Mouse (Mus musculus): ENCODE measurements around the gene Map2. TPM values are rescaled to one million over a fixed set of nuclear protein-coding genes. Genes with fewer than 3 reads are reported as not detected.

Map2 gene
- total and polyA plus RNA-seq, 3 experiments = not detected

GRCm38 (mm10) chr1:66228205-66228604, 53.1 kb downstream of the Map2 start:
- H3K9me3 ChIP-seq (replicated peaks; ENCODE audit: insufficient read depth, low read length) = no peaks in the 10 kb centered on the region
- DNase-seq (ENCODE audit: low read depth, low spot score) = no peak

GRCm38 (mm10) chr1:66230345-66230744, 55.3 kb downstream of the Map2 start:
- Histone ChIP-seq H3K27me3 (ENCODE audit: control insufficient read depth in 1 of 2, insufficient read depth in 2 of 2, low read length in 2 of 2) (no peaks in the 10 kb centered on the region), H3K9ac (ENCODE audit: control insufficient read depth, low read depth, low read length, poor library complexity, severe bottlenecking) (no peak overlapping the region), H3K9me3 (replicated peaks; ENCODE audit: insufficient read depth, low read length) (no peaks in the 10 kb centered on the region), H3K27ac (ENCODE audit: control insufficient read depth, low read depth, low read length) (no peak overlapping the region), H3K4me1 (ENCODE audit: control insufficient read depth in 1 of 2, insufficient read depth in 2 of 2, low read length in 2 of 2) (no peaks in the 10 kb centered on the region), H3K4me3 (ENCODE audit: control insufficient read depth in 1 of 2, insufficient read depth in 1 of 2, low read depth in 2 of 2, low read length in 2 of 2) (no peak overlapping the region), H3K79me2 (ENCODE audit: control insufficient read depth, insufficient read depth, low read length, poor library complexity) (no peaks in the 10 kb centered on the region), H3K36me3 (ENCODE audit: control insufficient read depth in 1 of 2, insufficient read depth in 2 of 2, low read length in 2 of 2) (no peaks in the 10 kb centered on the region)
- TF ChIP-seq ETS1 (IDR thresholded peaks at IDR 0.05; ENCODE audit: low read depth, low read length) (no peak), POLR2AphosphoS2 (IDR thresholded peaks at IDR 0.05; ENCODE audit: low read length) (no peak), ZNF384 (IDR thresholded peaks at IDR 0.05; ENCODE audit: low read depth, low read length) (no peak), SMC3 (IDR thresholded peaks at IDR 0.05; ENCODE audit: low read depth, low read length) (no peak), HCFC1 (IDR thresholded peaks at IDR 0.05; ENCODE audit: low read depth, low read length) (no peak), GATA1 (IDR thresholded peaks at IDR 0.05; ENCODE audit: low read depth, low read length) (no peak), RAD21 (IDR thresholded peaks at IDR 0.05; ENCODE audit: low read depth, low read length) (no peak), ZMIZ1 (IDR thresholded peaks at IDR 0.05; ENCODE audit: low read depth, low read length) (no peak), USF1 (IDR thresholded peaks at IDR 0.05; ENCODE audit: low read depth, low read length) (no peak), TAL1 (IDR thresholded peaks at IDR 0.05; ENCODE audit: low read length) (no peak), CTCF (IDR thresholded peaks at IDR 0.05 in 2 of 3, conservative IDR thresholded peaks at IDR 0.05 in 1 of 3; ENCODE audit: control insufficient read depth in 1 of 3, insufficient read depth in 1 of 3, low read depth in 2 of 3, low read length in 3 of 3, poor library complexity in 1 of 3, severe bottlenecking in 1 of 3) (no peak), KAT2A (conservative IDR thresholded peaks at IDR 0.05; ENCODE audit: low read depth, low read length) (no peak), E2F4 (IDR thresholded peaks at IDR 0.05; ENCODE audit: borderline replicate concordance, low read depth, low read length) (no peak), MYC (IDR thresholded peaks at IDR 0.05; ENCODE audit: low read depth, low read length) (no peak), USF2 (IDR thresholded peaks at IDR 0.05; ENCODE audit: borderline replicate concordance in 1 of 2, insufficient read depth in 1 of 2, low read depth in 1 of 2, low read length in 2 of 2) (no peak), MXI1 (IDR thresholded peaks at IDR 0.05; ENCODE audit: low read depth, low read length) (no peak), NRF1 (IDR thresholded peaks at IDR 0.05; ENCODE audit: insufficient read depth, low read depth, low read length, poor library complexity, severe bottlenecking) (no peak), ZC3H11A (IDR thresholded peaks at IDR 0.05; ENCODE audit: low read depth, low read length) (no peak), EP300 (IDR thresholded peaks at IDR 0.05; ENCODE audit: low read depth in 1 of 2, low read length in 2 of 2) (no peak), MYB (IDR thresholded peaks at IDR 0.05; ENCODE audit: low read depth, low read length) (no peak)
- no peak for DNase-seq (ENCODE audit: low read depth, low spot score)

More at GRCm38 (mm10) chr1:66228205-66228604, 53.1 kb downstream of the Map2 start:
- no peak overlapping the region for H3K4me3 ChIP-seq (ENCODE audit: control insufficient read depth in 1 of 2, insufficient read depth in 1 of 2, low read depth in 2 of 2, low read length in 2 of 2)
- H3K79me2 ChIP-seq (ENCODE audit: control insufficient read depth, insufficient read depth, low read length, poor library complexity) = no peaks in the 10 kb centered on the region
- H3K4me1 ChIP-seq (ENCODE audit: control insufficient read depth in 1 of 2, insufficient read depth in 2 of 2, low read length in 2 of 2) = no peaks in the 10 kb centered on the region
- H3K27ac ChIP-seq (ENCODE audit: control insufficient read depth, low read depth, low read length) = no peak overlapping the region
- H3K36me3 ChIP-seq (ENCODE audit: control insufficient read depth in 1 of 2, insufficient read depth in 2 of 2, low read length in 2 of 2) = no peaks in the 10 kb centered on the region
- no peak for TF ChIP-seq USF2 (IDR thresholded peaks at IDR 0.05; ENCODE audit: borderline replicate concordance in 1 of 2, insufficient read depth in 1 of 2, low read depth in 1 of 2, low read length in 2 of 2)
- TF ChIP-seq NELFE (IDR thresholded peaks at IDR 0.05; ENCODE audit: low read depth, low read length) = no peak
- H3K27me3 ChIP-seq (ENCODE audit: control insufficient read depth in 1 of 2, insufficient read depth in 2 of 2, low read length in 2 of 2) = no peaks in the 10 kb centered on the region
- no peak overlapping the region for H3K9ac ChIP-seq (ENCODE audit: control insufficient read depth, low read depth, low read length, poor library complexity, severe bottlenecking)
